Comparison of ENCODE assay signal across 8 mouse cellular contexts in the genomic region with DNA sequence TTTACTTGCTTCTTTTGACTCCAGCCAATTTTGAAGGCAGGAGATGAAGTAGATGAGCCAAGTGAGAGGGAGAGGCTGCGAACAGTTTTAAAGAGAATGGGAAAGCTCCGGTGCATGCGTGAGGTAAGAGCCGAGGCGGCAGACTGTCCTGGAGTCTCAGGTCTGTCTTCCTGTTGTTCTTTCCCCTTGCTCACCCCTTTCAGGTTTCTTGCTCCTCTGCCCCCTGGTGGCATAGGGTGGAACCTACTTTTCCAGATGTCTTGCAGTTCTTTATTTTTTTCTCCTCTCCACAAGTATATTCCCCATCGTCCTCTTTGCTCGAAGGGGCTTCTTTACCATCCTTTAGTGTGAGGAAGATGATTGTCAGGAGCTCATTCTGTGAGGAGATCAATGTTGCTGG. TPM values are rescaled to one million over a fixed set of nuclear protein-coding genes. Genes with fewer than 3 reads are reported as not detected.
DNase-seq lines count a peak whose midpoint lies in the region; ATAC-seq and TF ChIP-seq lines count a peak whose summit lies in the region.

No protein-coding gene starts in this region.

- H3K9me3 ChIP-seq in neural tube, embryonic 15.5 days (replicated peaks): no peaks in the 10 kb centered on the region

- H3K27me3 ChIP-seq in neural tube, embryonic 15.5 days (replicated peaks): no peaks in the 10 kb centered on the region

- no peak overlapping the region for H3K9ac ChIP-seq in neural tube, embryonic 15.5 days (replicated peaks)

- peaks cover 90% of the 10 kb centered on the region for H3K36me3 ChIP-seq in neural tube, embryonic 15.5 days

- no peak overlapping the region for H3K4me3 ChIP-seq in neural tube, embryonic 15.5 days (replicated peaks)
- no peak overlapping the region for H3K4me3 ChIP-seq in bone marrow macrophage, adult 2 months (ENCODE audit: insufficient read depth, low read length)

- H3K27ac ChIP-seq in neural tube, embryonic 15.5 days (replicated peaks): no peak overlapping the region
- H3K27ac ChIP-seq in bone marrow macrophage, adult 2 months (ENCODE audit: insufficient read depth, low read depth, low read length): no peak overlapping the region

- TF ChIP-seq CTCF in bone marrow macrophage, adult 2 months (IDR thresholded peaks at IDR 0.05; ENCODE audit: low read depth, low read length): peak; percentile 41

- DNase-seq in frontal cortex, postnatal 25 days (ENCODE audit: low spot score in 2 of 2): peak; percentile 27 to 45
- DNase-seq in neural tube, embryonic 10.5 days (ENCODE audit: extremely low spot score, low spot score): peak; percentile 24
- DNase-seq in induced T-regulatory cell, adult 2 months (ENCODE audit: low read depth): peak; percentile 77
- peak; percentile 49 to 62 for DNase-seq in natural killer cell, adult 2 months (ENCODE audit: low spot score in 2 of 2)
- peak; percentile 67 for DNase-seq in thymus, postnatal 25 days

- WGBS in neural tube, embryonic 15.5 days: 84% methylated on average over 7 of the region's 7 CpGs

- ATAC-seq in frontal cortex, adult (ENCODE audit: low TSS enrichment): no peak; the same call in 1 of the 2 replicates
- no peak for ATAC-seq in neural tube, embryonic 15.5 days (ENCODE audit: low FRiP score)

- TF ChIP-seq POLR2A in bone marrow macrophage, adult 2 months (IDR thresholded peaks at IDR 0.05; ENCODE audit: borderline replicate concordance, low read depth, low read length): no peak

- no peak overlapping the region for H3K4me2 ChIP-seq in neural tube, embryonic 15.5 days

- no peaks in the 10 kb centered on the region for H3K4me1 ChIP-seq in neural tube, embryonic 15.5 days
- peaks cover 12% of the 10 kb centered on the region for H3K4me1 ChIP-seq in bone marrow macrophage, adult 2 months (ENCODE audit: control insufficient read depth, insufficient read depth, low read length)

RNA-seq across cellular contexts. Expression of a gene that starts 15.2 kb away (rescaled TPM):
- not detected in 2 replicates for polyA plus RNA-seq in neural tube, embryonic 15.5 days (2015; fragmentation: Nextera tagmentation; extraction: Ambion mirVana)
- not detected in 2 replicates for polyA plus RNA-seq in bone marrow macrophage, adult 2 months (2012; ENCODE audit: insufficient read depth, insufficient read length, missing spikeins)

RNA-seq across cellular contexts. Expression of a gene that starts 18.1 kb away (rescaled TPM):
- 97.9 and 110 TPM in 2 replicates for polyA plus RNA-seq in neural tube, embryonic 15.5 days (2015; fragmentation: Nextera tagmentation; extraction: Ambion mirVana)
- 24.8 and 34.2 TPM in 2 replicates for polyA plus RNA-seq in bone marrow macrophage, adult 2 months (2012; ENCODE audit: insufficient read depth, insufficient read length, missing spikeins)

RNA-seq across cellular contexts. Expression of a gene that starts 24.2 kb away (rescaled TPM):
- polyA plus RNA-seq in neural tube, embryonic 15.5 days (2015; fragmentation: Nextera tagmentation; extraction: Ambion mirVana): 76.5 and 80.8 TPM in 2 replicates
- polyA plus RNA-seq in bone marrow macrophage, adult 2 months (2012; ENCODE audit: insufficient read depth, insufficient read length, missing spikeins): 13.8 and 17.3 TPM in 2 replicates

RNA-seq across cellular contexts. Expression of a gene that starts 56.5 kb away (rescaled TPM):
- polyA plus RNA-seq in neural tube, embryonic 15.5 days (2015; fragmentation: Nextera tagmentation; extraction: Ambion mirVana): 32.4 and 38.1 TPM in 2 replicates
- 37.2 and 44.5 TPM in 2 replicates for polyA plus RNA-seq in bone marrow macrophage, adult 2 months (2012; ENCODE audit: insufficient read depth, insufficient read length, missing spikeins)

RNA-seq across cellular contexts. Expression of a gene that starts 57.3 kb away (rescaled TPM):
- 25.5 and 26.0 TPM in 2 replicates for polyA plus RNA-seq in neural tube, embryonic 15.5 days (2015; fragmentation: Nextera tagmentation; extraction: Ambion mirVana)
- polyA plus RNA-seq in bone marrow macrophage, adult 2 months (2012; ENCODE audit: insufficient read depth, insufficient read length, missing spikeins): 16.2 and 17.9 TPM in 2 replicates

Comparison
In these comparisons a context has a peak if more than half of its experiments do, and no peak if none do; other contexts are left out.
1. DNase-seq: peak in every context shown above with its lines; median percentile 77 in induced T-regulatory cell, adult 2 months; 67 in thymus, postnatal 25 days; 56 in natural killer cell, adult 2 months; 36 in frontal cortex, postnatal 25 days; 24 in neural tube, embryonic 10.5 days.